Mouse (Mus musculus): ENCODE results near the gene Pdhb. TPM values are rescaled to one million over a fixed set of nuclear protein-coding genes. Genes with fewer than 3 reads are reported as not detected.
"Not testable (repeated sequence)": the region's sequence is repeated elsewhere in the genome, so short reads cannot be mapped to it uniquely, and the experiment has no call there.

Pdhb gene
- polyA plus RNA-seq, 1 experiment from 2014 or later: 166 TPM

GRCm38 (mm10) chr14:8190556-8190955 lies 17.7 kb upstream of the Pdhb start:
- no peaks in the 10 kb centered on the region for H3K4me1 ChIP-seq (ENCODE audit: insufficient read depth)
- no peak for ATAC-seq (ENCODE audit: insufficient read depth)
- no peak for TF ChIP-seq CTCF (IDR thresholded peaks at IDR 0.05; ENCODE audit: low read depth)
- no peak overlapping the region for H3K9ac ChIP-seq
- H3K27me3 ChIP-seq (ENCODE audit: insufficient read depth, low read length): no peaks in the 10 kb centered on the region
- H3K27ac ChIP-seq (ENCODE audit: low read depth): no peak overlapping the region
- no peak for DNase-seq
- 87% methylated on average over 3 of the region's 3 CpGs for WGBS
- no peaks in the 10 kb centered on the region for H3K9me3 ChIP-seq (ENCODE audit: low read depth, low read length)
- H3K4me2 ChIP-seq: no peak overlapping the region
- H3K4me3 ChIP-seq (ENCODE audit: low read depth, low read length): no peak overlapping the region
- H3K36me3 ChIP-seq (ENCODE audit: insufficient read depth): no peaks in the 10 kb centered on the region

GRCm38 (mm10) chr14:8186278-8187045 lies 13.6 kb upstream of the Pdhb start:
- Histone ChIP-seq H3K27me3 (ENCODE audit: insufficient read depth, low read length) (no peaks in the 10 kb centered on the region), H3K9me3 (ENCODE audit: low read depth, low read length) (no peaks in the 10 kb centered on the region), H3K4me2 (no peak overlapping the region), H3K4me3 (ENCODE audit: low read depth, low read length) (no peak overlapping the region), H3K27ac (ENCODE audit: low read depth) (no peak overlapping the region), H3K9ac (no peak overlapping the region), H3K4me1 (ENCODE audit: insufficient read depth) (no peaks in the 10 kb centered on the region), H3K36me3 (ENCODE audit: insufficient read depth) (no peaks in the 10 kb centered on the region)
- ATAC-seq (ENCODE audit: insufficient read depth) (no peak), DNase-seq (peak; percentile 44)
- TF ChIP-seq CTCF (IDR thresholded peaks at IDR 0.05; ENCODE audit: low read depth): no peak
- 82% methylated on average over 6 of the region's 6 CpGs for WGBS

- WGBS: 58% methylated on average over 3 of the region's 3 CpGs
- ATAC-seq (ENCODE audit: insufficient read depth) (no peak), DNase-seq (no peak)
- H3K4me3 ChIP-seq (ENCODE audit: low read depth, low read length): no peak overlapping the region
- no peaks in the 10 kb centered on the region for H3K4me1 ChIP-seq (ENCODE audit: insufficient read depth)
- no peaks in the 10 kb centered on the region for H3K9me3 ChIP-seq (ENCODE audit: low read depth, low read length)
- no peak overlapping the region for H3K9ac ChIP-seq
- no peaks in the 10 kb centered on the region for H3K27me3 ChIP-seq (ENCODE audit: insufficient read depth, low read length)
- H3K4me2 ChIP-seq: no peak overlapping the region
- peak; percentile 26; the same call in 1 of the 2 replicates for TF ChIP-seq CTCF (IDR thresholded peaks at IDR 0.05; ENCODE audit: low read depth)
- H3K36me3 ChIP-seq (ENCODE audit: insufficient read depth): no peaks in the 10 kb centered on the region
- H3K27ac ChIP-seq (ENCODE audit: low read depth): no peak overlapping the region
Measured at GRCm38 (mm10) chr14:8183330-8183729, 10.5 kb upstream of the Pdhb start.

GRCm38 (mm10) chr14:8180371-8181035 lies 7.7 kb upstream of the Pdhb start:
- Histone ChIP-seq H3K9me3 (ENCODE audit: low read depth, low read length) (no peaks in the 10 kb centered on the region), H3K4me1 (ENCODE audit: insufficient read depth) (no peaks in the 10 kb centered on the region), H3K27ac (ENCODE audit: low read depth) (no peak overlapping the region), H3K4me3 (ENCODE audit: low read depth, low read length) (no peak overlapping the region), H3K27me3 (ENCODE audit: insufficient read depth, low read length) (no peaks in the 10 kb centered on the region), H3K9ac (no peak overlapping the region), H3K4me2 (no peak overlapping the region), H3K36me3 (ENCODE audit: insufficient read depth) (no peaks in the 10 kb centered on the region)
- 68% methylated on average over 4 of the region's 4 CpGs for WGBS
- no peak for TF ChIP-seq CTCF (IDR thresholded peaks at IDR 0.05; ENCODE audit: low read depth)
- no peak for DNase-seq
- ATAC-seq (ENCODE audit: insufficient read depth): no peak

- H3K4me3 ChIP-seq (ENCODE audit: low read depth, low read length): no peak overlapping the region
- no peak for TF ChIP-seq CTCF (IDR thresholded peaks at IDR 0.05; ENCODE audit: low read depth)
- DNase-seq: peak; percentile 43
- H3K9ac ChIP-seq: no peak overlapping the region
- no peaks in the 10 kb centered on the region for H3K36me3 ChIP-seq (ENCODE audit: insufficient read depth)
- no peak overlapping the region for H3K4me2 ChIP-seq
- no peaks in the 10 kb centered on the region for H3K27me3 ChIP-seq (ENCODE audit: insufficient read depth, low read length)
- ATAC-seq (ENCODE audit: insufficient read depth): no peak
- WGBS: 54% methylated on average over 5 of the region's 5 CpGs
- H3K9me3 ChIP-seq (ENCODE audit: low read depth, low read length): no peaks in the 10 kb centered on the region
- no peak overlapping the region for H3K27ac ChIP-seq (ENCODE audit: low read depth)
- peaks cover 6% of the 10 kb centered on the region; the same call in 1 of the 2 replicates for H3K4me1 ChIP-seq (ENCODE audit: insufficient read depth)
Measured at GRCm38 (mm10) chr14:8176251-8176650, 3.4 kb upstream of the Pdhb start.

GRCm38 (mm10) chr14:8174634-8175033 lies 1.8 kb upstream of the Pdhb start:
- Histone ChIP-seq H3K9me3 (ENCODE audit: low read depth, low read length) (no peaks in the 10 kb centered on the region), H3K4me3 (ENCODE audit: low read depth, low read length) (no peak overlapping the region), H3K9ac (no peak overlapping the region), H3K36me3 (ENCODE audit: insufficient read depth) (peaks cover 16% of the 10 kb centered on the region), H3K4me1 (ENCODE audit: insufficient read depth) (peaks cover 6% of the 10 kb centered on the region; the same call in 1 of the 2 replicates), H3K27me3 (ENCODE audit: insufficient read depth, low read length) (no peaks in the 10 kb centered on the region), H3K27ac (ENCODE audit: low read depth) (no peak overlapping the region), H3K4me2 (no peak overlapping the region)
- WGBS: 75% methylated on average over 5 of the region's 5 CpGs
- no peak for TF ChIP-seq CTCF (IDR thresholded peaks at IDR 0.05; ENCODE audit: low read depth)
- no peak for ATAC-seq (ENCODE audit: insufficient read depth)
- no peak for DNase-seq

- TF ChIP-seq CTCF (IDR thresholded peaks at IDR 0.05; ENCODE audit: low read depth): peak; percentile 36
- H3K4me2 ChIP-seq: peak overlapping the region; percentile 79
- DNase-seq: peak; percentile 38
- peak overlapping the region; percentile 58 for H3K27ac ChIP-seq (ENCODE audit: low read depth)
- not testable (repeated sequence) for H3K27me3 ChIP-seq (ENCODE audit: insufficient read depth, low read length); H3K4me1 ChIP-seq (ENCODE audit: insufficient read depth); H3K9me3 ChIP-seq (ENCODE audit: low read depth, low read length)
- peak overlapping the region; percentile 48 for H3K9ac ChIP-seq
- H3K4me3 ChIP-seq (ENCODE audit: low read depth, low read length): peak overlapping the region; percentile 87
- 19% methylated on average over 5 of the region's 7 CpGs for WGBS
- ATAC-seq (ENCODE audit: insufficient read depth): peak; percentile 2; the same call in 1 of the 2 replicates
- H3K36me3 ChIP-seq (ENCODE audit: insufficient read depth): peaks cover 25% of the 10 kb centered on the region
Measured at GRCm38 (mm10) chr14:8173542-8174250, 871 bp upstream of the Pdhb start.

Measured in lung, embryonic 14.5 days (tissue).